Mouse (Mus musculus): ENCODE measurements around the gene Gm20821. TPM values are rescaled to one million over a fixed set of nuclear protein-coding genes. Genes with fewer than 3 reads are reported as not detected.
"Not testable (repeated sequence)": the region's sequence is repeated elsewhere in the genome, so short reads cannot be mapped to it uniquely, and the experiment has no call there.

The Gm20821 gene
- polyA plus RNA-seq (2014; fragmentation: Nextera tagmentation; extraction: Ambion mirVana): not detected in 2 replicates

DNA sequence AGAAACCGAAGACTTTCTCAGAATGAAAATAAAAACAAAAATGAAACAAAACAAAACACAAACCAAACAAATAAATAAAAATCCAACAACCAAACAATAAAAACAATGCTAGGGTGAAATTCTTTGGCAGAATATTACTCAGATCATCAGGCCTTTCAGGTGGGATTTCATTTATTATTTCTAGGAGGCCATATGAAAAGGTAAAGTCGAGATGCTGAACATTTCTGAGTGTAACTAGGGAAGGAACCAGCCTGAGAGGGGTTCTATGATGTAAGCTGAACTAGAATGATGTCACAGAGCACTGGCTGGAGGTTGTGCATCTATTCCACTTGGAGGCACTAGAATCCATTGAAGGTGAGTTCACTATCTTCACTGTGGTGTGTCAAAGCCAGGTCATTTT is at the start of gene Gm20821:
Gene Gm20821, plus strand, starts transcription at position 301 of the 400 bp plus-strand sequence.
- H3K4me3 ChIP-seq (ENCODE audit: control insufficient read depth in 1 of 2, insufficient read depth in 1 of 2, low read depth in 1 of 2, low read length in 2 of 2); H3K27me3 ChIP-seq (ENCODE audit: control insufficient read depth, insufficient read depth, low read length); H3K4me1 ChIP-seq (ENCODE audit: control insufficient read depth in 2 of 2, insufficient read depth in 2 of 2, low read length in 2 of 2); ATAC-seq (ENCODE audit: insufficient number of reproducible peaks, insufficient read depth, low FRiP score, low read depth); H3K36me3 ChIP-seq (ENCODE audit: control insufficient read depth, insufficient read depth, low read length); H3K4me2 ChIP-seq (ENCODE audit: low read length); H3K9me3 ChIP-seq (ENCODE audit: control insufficient read depth, low read length); H3K27ac ChIP-seq (replicated peaks in 1 of 2; ENCODE audit: control insufficient read depth in 1 of 2, insufficient read depth in 1 of 2, low read depth in 2 of 2, low read length in 2 of 2); H3K9ac ChIP-seq (ENCODE audit: low read length): not testable (repeated sequence)
- WGBS: 7% methylated on average over 2 of the region's 2 CpGs
